Mouse (Mus musculus) neural tube, embryonic 11.5 days (tissue): ENCODE measurements around the gene Ptger3. TPM values are rescaled to one million over a fixed set of nuclear protein-coding genes. Genes with fewer than 3 reads are reported as not detected.

Experiments
- ATAC-seq: fragments of 200-750 bp; cut with Nextera tagmentation; 2 replicates; pipeline ENCODE4 v1.8.0; 2017; ENCODE audit warnings: moderate number of reproducible peaks, mild to moderate bottlenecking, moderate TSS enrichment, moderate library complexity; ENCODE audit not compliant: insufficient read depth, low FRiP score, low TSS enrichment
- DNase-seq: peaks from one replicate; pipeline ENCODE4 v3.0.0-alpha.2; 2015; ENCODE audit warnings: low spot score
- H3K27ac ChIP-seq: fragments of 300-500 bp; sonication (generic); 2 replicates; pipeline ENCODE4 v1.5.1; 2014; ENCODE audit warnings: low read depth, mild to moderate bottlenecking, low read length
- H3K27me3 ChIP-seq: fragments of 300-500 bp; sonication (generic); 2 replicates; pipeline ENCODE4 v1.6.1; 2014; ENCODE audit warnings: mild to moderate bottlenecking, low read length, mixed read lengths; ENCODE audit not compliant: control insufficient read depth, insufficient read depth
- H3K36me3 ChIP-seq: fragments of 300-500 bp; sonication (generic); 2 replicates; pipeline ENCODE4 v1.6.1; 2014; ENCODE audit warnings: mild to moderate bottlenecking, low read length, moderate library complexity, mixed read lengths; ENCODE audit not compliant: control insufficient read depth, insufficient read depth
- H3K4me1 ChIP-seq: fragments of 300-500 bp; sonication (generic); 2 replicates; pipeline ENCODE4 v1.6.1; 2014; ENCODE audit warnings: low read length, mixed read lengths; ENCODE audit not compliant: control insufficient read depth, insufficient read depth
- H3K4me2 ChIP-seq: fragments of 300-500 bp; sonication (generic); 2 replicates; pipeline ENCODE4 v1.6.1; 2014; ENCODE audit warnings: low read depth, mild to moderate bottlenecking, moderate library complexity
- H3K4me3 ChIP-seq: fragments of 300-500 bp; sonication (generic); 2 replicates; pipeline ENCODE4 v1.5.1; 2014; ENCODE audit warnings: low read depth, low read length
- H3K9ac ChIP-seq: fragments of 300-500 bp; sonication (generic); 2 replicates; pipeline ENCODE4 v1.6.1; 2014; ENCODE audit warnings: mild to moderate bottlenecking, low read length
- H3K9me3 ChIP-seq: fragments of 300-500 bp; sonication (generic); 2 replicates; pipeline ENCODE4 v1.6.1; 2016; ENCODE audit warnings: low read length; ENCODE audit not compliant: control insufficient read depth
- WGBS: fragments of 180-500 bp; shearing (Covaris S2); extraction: QIAGEN DNeasy Blood & Tissue Kit; methylation state at CpG from one replicate; pipeline ENCODE4 v1.1.7; 2014; 5-methylcytosine and 5-hydroxymethylcytosine counted together
- microRNA counts: library from miRNA; unstranded; fragments of <30 nt; microRNA quantifications from one replicate; lab custom pipeline; 2015
- microRNA-seq: library from miRNA; unstranded; fragments of <30 nt; microRNA quantifications from one replicate; pipeline ENCODE4, GENCODE M21; 2016
- polyA plus RNA-seq: library from polyadenylated mRNA; unstranded; fragments of >200 nt; fragmentation: Nextera tagmentation; extraction: Ambion mirVana; gene quantifications from 2 replicates; pipeline ENCODE4 v1.2.1, GENCODE M21; 2014

Ptger3 gene
- polyA plus RNA-seq, 1 experiment from 2014 or later: 1.0 TPM

DNA sequence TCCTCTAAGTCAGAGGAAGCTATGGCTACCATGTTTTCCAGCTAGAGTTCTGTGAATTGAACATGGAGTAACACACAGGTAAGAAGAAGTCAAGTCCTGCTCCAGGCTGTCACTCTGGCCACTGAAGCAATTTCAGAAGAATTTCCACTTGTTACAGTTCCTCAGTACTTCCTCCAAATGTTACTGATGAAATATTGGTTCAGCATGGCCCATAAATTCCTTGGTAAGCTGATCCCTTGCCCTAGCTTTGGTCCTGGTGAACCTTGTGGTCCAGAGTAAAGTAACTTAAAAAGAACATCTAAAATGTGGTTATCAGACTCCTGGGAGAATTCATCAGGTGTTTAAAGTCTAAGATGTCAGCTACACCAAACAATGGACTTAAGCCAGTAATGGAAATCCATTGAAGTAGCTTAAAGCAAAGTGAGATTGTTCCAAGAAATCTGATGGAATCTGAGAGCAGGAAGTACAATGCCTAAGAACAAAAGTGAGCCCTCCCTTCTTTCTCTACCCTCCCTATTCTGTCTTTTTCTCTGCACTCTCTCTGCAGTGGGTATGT is 97.9 kb downstream of the Ptger3 start:
- Histone ChIP-seq H3K9ac (no peak overlapping the region), H3K4me3 (no peak overlapping the region), H3K9me3 (no peaks in the 10 kb centered on the region), H3K36me3 (no peaks in the 10 kb centered on the region), H3K27me3 (no peaks in the 10 kb centered on the region), H3K4me1 (no peaks in the 10 kb centered on the region), H3K4me2 (no peak overlapping the region), H3K27ac (no peak overlapping the region)
- DNase-seq: no peak
- ATAC-seq: no peak

DNA sequence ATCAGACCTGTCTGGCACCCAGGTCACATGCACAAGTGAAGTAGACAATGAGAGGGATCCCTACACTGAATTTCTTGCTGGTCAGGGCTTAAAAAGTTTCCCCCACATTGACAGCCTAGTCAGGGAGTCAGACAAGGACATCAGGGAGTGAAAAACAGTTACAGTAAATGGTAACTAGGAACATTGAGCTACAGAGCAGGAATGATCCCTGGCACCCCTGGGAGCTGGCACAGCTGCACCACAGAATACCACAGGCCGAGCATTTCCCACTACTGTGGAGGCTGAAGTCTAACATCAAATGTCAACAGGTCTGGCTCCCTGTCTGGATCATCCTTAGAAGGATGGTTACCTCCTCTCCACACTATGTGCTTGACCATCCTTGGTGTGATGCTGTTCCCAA is 98.8 kb downstream of the Ptger3 start:
- DNase-seq (no peak), ATAC-seq (no peak)
- Histone ChIP-seq H3K4me2 (no peak overlapping the region), H3K9ac (no peak overlapping the region), H3K27ac (no peak overlapping the region), H3K4me1 (no peaks in the 10 kb centered on the region), H3K27me3 (no peaks in the 10 kb centered on the region), H3K9me3 (no peaks in the 10 kb centered on the region), H3K36me3 (no peaks in the 10 kb centered on the region), H3K4me3 (no peak overlapping the region)
- 56% methylated on average over 1 of the region's 1 CpGs for WGBS

DNA sequence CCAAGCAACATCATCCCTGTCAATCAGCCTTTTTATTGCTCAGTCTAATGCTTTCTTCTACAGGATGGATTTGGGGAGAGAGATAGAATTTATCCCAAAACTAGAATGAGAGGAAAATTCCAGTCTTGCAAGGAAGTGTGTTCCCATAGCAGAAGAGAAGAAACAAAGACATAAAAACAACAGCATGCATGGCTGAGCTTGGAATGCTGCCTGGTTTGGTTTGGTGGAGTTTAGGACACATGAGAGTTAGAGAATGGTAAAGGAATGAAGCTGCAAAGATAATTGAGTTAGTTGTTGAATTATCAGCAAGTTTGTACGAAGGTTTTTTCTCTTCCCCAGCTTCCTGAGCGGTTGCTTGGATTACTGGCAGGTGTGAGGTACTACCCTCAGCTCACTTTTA is 99.5 kb downstream of the Ptger3 start:
- no peaks in the 10 kb centered on the region for H3K27me3 ChIP-seq
- H3K4me1 ChIP-seq: no peaks in the 10 kb centered on the region
- no peak overlapping the region for H3K9ac ChIP-seq
- no peak overlapping the region for H3K27ac ChIP-seq
- H3K4me2 ChIP-seq: no peak overlapping the region
- no peaks in the 10 kb centered on the region for H3K9me3 ChIP-seq
- H3K4me3 ChIP-seq: no peak overlapping the region
- WGBS: 86% methylated on average over 2 of the region's 2 CpGs
- no peak for ATAC-seq
- no peak for DNase-seq
- H3K36me3 ChIP-seq: no peaks in the 10 kb centered on the region

DNA sequence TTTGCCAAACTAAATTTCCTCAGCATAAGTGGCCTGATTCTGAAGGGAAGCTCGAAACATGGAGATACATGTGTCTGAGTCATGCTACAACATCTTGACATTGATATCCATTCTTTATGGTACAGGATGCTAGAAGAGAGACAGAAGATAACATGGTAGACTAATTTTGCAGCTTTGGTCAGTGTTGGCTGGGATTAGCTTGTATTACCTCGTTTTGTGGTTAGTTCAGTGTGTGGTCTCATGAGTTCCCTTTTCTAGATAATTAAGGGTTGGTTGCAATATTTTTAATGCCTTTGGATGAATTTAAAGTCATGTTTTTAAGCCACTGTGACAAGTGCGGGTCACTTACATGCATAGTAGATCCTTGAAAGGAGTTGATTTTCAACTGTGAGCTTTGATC is 119.4 kb downstream of the Ptger3 start:
- no peak for ATAC-seq
- no peaks in the 10 kb centered on the region for H3K4me1 ChIP-seq
- no peak overlapping the region for H3K9ac ChIP-seq
- H3K27ac ChIP-seq: no peak overlapping the region
- H3K27me3 ChIP-seq: no peaks in the 10 kb centered on the region
- no peaks in the 10 kb centered on the region for H3K36me3 ChIP-seq
- no peaks in the 10 kb centered on the region for H3K9me3 ChIP-seq
- H3K4me3 ChIP-seq: no peak overlapping the region
- no peak for DNase-seq
- 87% methylated on average over 3 of the region's 3 CpGs for WGBS
- no peak overlapping the region for H3K4me2 ChIP-seq

DNA sequence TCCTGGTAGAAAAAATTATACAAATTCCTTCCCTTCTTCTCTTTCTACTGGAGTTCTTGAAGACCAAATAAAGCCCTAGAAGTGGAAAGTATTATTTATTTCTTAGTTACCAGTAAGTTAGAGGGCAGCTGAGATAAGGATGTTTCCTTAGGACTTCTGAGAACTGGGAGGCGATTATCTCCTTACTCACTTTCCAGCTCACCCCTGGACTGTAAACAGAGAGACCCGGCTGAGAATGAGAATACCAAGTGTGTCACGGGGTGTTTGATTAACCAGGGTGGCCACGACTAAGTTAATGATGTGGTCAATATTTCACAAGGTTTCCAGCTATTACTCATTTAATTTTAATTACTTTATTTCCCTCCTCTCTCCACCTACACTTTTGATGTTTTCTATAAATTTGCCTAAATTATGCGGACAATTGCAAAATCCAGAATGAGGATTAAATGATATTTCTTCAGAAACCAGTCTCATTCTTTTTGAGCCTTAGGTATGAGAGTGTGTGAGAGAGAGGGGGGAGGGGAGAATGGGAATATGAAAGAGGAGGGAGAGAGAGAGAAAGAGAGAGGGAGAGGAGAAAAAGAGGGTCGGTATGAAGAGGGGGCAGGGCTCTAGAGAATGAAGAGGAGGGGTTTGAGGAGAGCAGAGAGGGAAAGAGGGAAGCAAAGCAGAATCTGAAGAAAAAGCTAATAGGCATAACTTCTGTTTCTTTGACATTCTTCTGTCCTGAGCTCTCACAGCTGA is 121.9 kb downstream of the Ptger3 start:
- H3K4me1 ChIP-seq: no peaks in the 10 kb centered on the region
- H3K36me3 ChIP-seq: no peaks in the 10 kb centered on the region
- H3K9ac ChIP-seq: no peak overlapping the region
- WGBS: 48% methylated on average over 6 of the region's 6 CpGs
- no peaks in the 10 kb centered on the region for H3K27me3 ChIP-seq
- no peak for ATAC-seq
- H3K4me3 ChIP-seq: no peak overlapping the region
- no peak for DNase-seq
- no peak overlapping the region for H3K4me2 ChIP-seq
- H3K27ac ChIP-seq: no peak overlapping the region
- no peaks in the 10 kb centered on the region for H3K9me3 ChIP-seq

MicroRNA genes within 50 kb of the gene (microRNA counts, 519-probe panel; counts per million panel counts)
- 171 counts per million, percentile 57 among the panel's probes with 10 or more counts for microRNA mmu-miR-186 (lab: Ali Mortazavi, UCI)

Small RNAs within 50 kb of the gene (microRNA-seq; reads per million reads assigned to microRNA genes)
- 429 reads per million, percentile 68 among the genes with 10 or more reads in this experiment for gene Mir186

Other genes starting within 250 kb of the Ptger3 start
- gene Zranb2, start 32.7 kb upstream of the Ptger3 start, polyA plus RNA-seq: 149 and 155 TPM in 2 replicates